Mouse (Mus musculus): ENCODE data around the gene Sema3f.

GRCm38 (mm10) chr9:107748063-107748462 lies 37.8 kb upstream of the Sema3f start:
- TF ChIP-seq CTCF (IDR thresholded peaks at IDR 0.05; ENCODE audit: borderline replicate concordance, extremely low read depth, insufficient read depth, insufficient read length) (no peak), POLR2A (IDR thresholded peaks at IDR 0.05; ENCODE audit: borderline replicate concordance, extremely low read depth, insufficient read depth, insufficient read length, poor library complexity, severe bottlenecking) (no peak)

All from brain, embryonic 14.5 days (tissue).